In the genomic region with DNA sequence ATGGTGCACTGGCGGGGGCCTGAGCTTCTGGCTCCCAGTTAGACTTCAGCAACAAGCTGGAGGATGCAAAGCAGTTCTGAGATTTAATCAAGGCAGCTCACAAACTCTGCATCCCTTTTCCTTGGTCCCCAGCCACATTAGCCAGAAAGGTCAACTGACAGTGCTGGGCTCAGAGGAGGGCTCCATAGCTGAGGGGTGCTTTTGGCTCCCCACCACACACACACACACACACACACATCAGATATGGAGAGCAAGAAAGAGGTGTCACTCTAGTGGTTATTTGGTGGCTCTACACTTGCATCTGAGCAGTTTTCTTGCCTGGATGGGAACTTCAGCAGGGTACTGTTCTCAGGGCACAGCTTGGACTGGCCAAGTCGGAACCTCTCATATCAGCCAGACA, we compare ENCODE assay signal across 8 mouse cellular contexts. TPM values are rescaled to one million over a fixed set of nuclear protein-coding genes. Genes with fewer than 3 reads are reported as not detected.
DNase-seq lines count a peak whose midpoint lies in the region; ATAC-seq and TF ChIP-seq lines count a peak whose summit lies in the region.

No protein-coding gene starts in this region.

- no peaks in the 10 kb centered on the region for H3K36me3 ChIP-seq in lung, embryonic 14.5 days (ENCODE audit: insufficient read depth)
- 0 out of 2 replicates have a peak, but pooled peaks cover 8% of the 10 kb centered on the region for H3K36me3 ChIP-seq in heart, embryonic 14.5 days (ENCODE audit: control insufficient read depth, insufficient read depth, low read length)
- no peaks in the 10 kb centered on the region for H3K36me3 ChIP-seq in liver, postnatal 0 days (replicated peaks; ENCODE audit: insufficient read depth, low read length)
- H3K36me3 ChIP-seq in stomach, embryonic 15.5 days: no peaks in the 10 kb centered on the region

- no peaks in the 10 kb centered on the region for H3K4me1 ChIP-seq in lung, embryonic 14.5 days (ENCODE audit: insufficient read depth)
- peaks cover 9 to 19% of the 10 kb centered on the region in 2 experiments for H3K4me1 ChIP-seq in heart, embryonic 14.5 days (ENCODE audit: control insufficient read depth in 2 of 2, insufficient read depth in 2 of 2, low read length in 2 of 2)
- no peaks in the 10 kb centered on the region; the same call in 1 of the 2 replicates for H3K4me1 ChIP-seq in liver, postnatal 0 days (ENCODE audit: insufficient read depth)
- H3K4me1 ChIP-seq in stomach, embryonic 15.5 days: 0 out of 2 replicates have a peak, but pooled peaks cover 3% of the 10 kb centered on the region

- H3K9ac ChIP-seq in lung, embryonic 14.5 days: peak overlapping the region; percentile 49
- H3K9ac ChIP-seq in heart, embryonic 14.5 days (ENCODE audit: low read length): peak overlapping the region; percentile 82
- no peak overlapping the region for H3K9ac ChIP-seq in liver, postnatal 0 days (replicated peaks)
- H3K9ac ChIP-seq in stomach, embryonic 15.5 days: peak overlapping the region; percentile 19; the same call in 1 of the 2 replicates

- no peaks in the 10 kb centered on the region for H3K9me3 ChIP-seq in lung, embryonic 14.5 days (ENCODE audit: low read depth, low read length)
- H3K9me3 ChIP-seq in heart, embryonic 14.5 days (ENCODE audit: control insufficient read depth, low read length): no peaks in the 10 kb centered on the region
- H3K9me3 ChIP-seq in liver, postnatal 0 days (ENCODE audit: low read length): no peaks in the 10 kb centered on the region
- H3K9me3 ChIP-seq in stomach, embryonic 15.5 days: no peaks in the 10 kb centered on the region

- WGBS in lung, embryonic 14.5 days: 29% methylated on average over 2 of the region's 2 CpGs
- WGBS in heart, embryonic 14.5 days: 15% methylated on average over 2 of the region's 2 CpGs
- WGBS in liver, postnatal 0 days (ENCODE audit: insufficient replicate concordance): 43% methylated on average over 2 of the region's 2 CpGs
- 22% methylated on average over 2 of the region's 2 CpGs for WGBS in stomach, embryonic 15.5 days

- H3K4me2 ChIP-seq in lung, embryonic 14.5 days: peak overlapping the region; percentile 65
- peak overlapping the region; percentile 83 for H3K4me2 ChIP-seq in heart, embryonic 14.5 days (ENCODE audit: low read length)
- H3K4me2 ChIP-seq in liver, postnatal 0 days (ENCODE audit: low read depth, low read length): peak overlapping the region; percentile 66
- peak overlapping the region; percentile 73 for H3K4me2 ChIP-seq in stomach, embryonic 15.5 days

- DNase-seq in lung, embryonic 14.5 days: peak; percentile 35
- no peak for DNase-seq in lung, postnatal 14 days
- DNase-seq in liver, postnatal 0 days: no peak
- DNase-seq in urinary bladder, adult 18-20 months (ENCODE audit: low spot score in 2 of 2): no peak
- DNase-seq in layer of hippocampus, adult 9-10 months (ENCODE audit: low spot score): no peak
- DNase-seq in right cerebral cortex, postnatal 36 days (ENCODE audit: low spot score in 2 of 2): no peak

- peak; percentile 61; the same call in 1 of the 2 replicates for ATAC-seq in lung, embryonic 14.5 days (ENCODE audit: insufficient read depth)
- ATAC-seq in heart, embryonic 14.5 days (ENCODE audit: insufficient number of reproducible peaks, insufficient read depth, low FRiP score, low read depth): peak; percentile 55
- no peak for ATAC-seq in liver, postnatal 0 days
- ATAC-seq in stomach, embryonic 15.5 days (ENCODE audit: insufficient read depth, low FRiP score, low read depth): peak; percentile 24; the same call in 1 of the 2 replicates

- peak overlapping the region; percentile 25 for H3K27ac ChIP-seq in lung, embryonic 14.5 days (ENCODE audit: low read depth)
- peak overlapping the region; percentile 87 to 90 for H3K27ac ChIP-seq in heart, embryonic 14.5 days (replicated peaks in 1 of 2; ENCODE audit: control insufficient read depth in 1 of 2, insufficient read depth in 1 of 2, low read depth in 2 of 2, low read length in 2 of 2)
- no peak overlapping the region for H3K27ac ChIP-seq in liver, postnatal 0 days (ENCODE audit: low read depth)
- H3K27ac ChIP-seq in stomach, embryonic 15.5 days: peak overlapping the region; percentile 78

- TF ChIP-seq CTCF in lung, embryonic 14.5 days (IDR thresholded peaks at IDR 0.05; ENCODE audit: low read depth): peak; percentile 59
- TF ChIP-seq CTCF in liver, postnatal 0 days (IDR thresholded peaks at IDR 0.05; ENCODE audit: low read depth): 0 out of 2 replicates have a peak, but pooled peaks have one; percentile 18

- no peak for TF ChIP-seq EP300 in liver, postnatal 0 days (IDR thresholded peaks at IDR 0.05; ENCODE audit: low read depth)

- H3K4me3 ChIP-seq in lung, embryonic 14.5 days (ENCODE audit: low read depth, low read length): peak overlapping the region; percentile 39
- peak overlapping the region; percentile 51 to 63 for H3K4me3 ChIP-seq in heart, embryonic 14.5 days (ENCODE audit: control insufficient read depth in 1 of 2, insufficient read depth in 1 of 2, low read depth in 1 of 2, low read length in 2 of 2)
- H3K4me3 ChIP-seq in liver, postnatal 0 days (ENCODE audit: low read depth, low read length): peak overlapping the region; percentile 27; the same call in 1 of the 2 replicates
- H3K4me3 ChIP-seq in stomach, embryonic 15.5 days (replicated peaks): peak overlapping the region; percentile 44

- no peaks in the 10 kb centered on the region for H3K27me3 ChIP-seq in lung, embryonic 14.5 days (ENCODE audit: insufficient read depth, low read length)
- no peaks in the 10 kb centered on the region for H3K27me3 ChIP-seq in heart, embryonic 14.5 days (ENCODE audit: control insufficient read depth, insufficient read depth, low read length)
- peaks cover 13% of the 10 kb centered on the region; the same call in 1 of the 2 replicates for H3K27me3 ChIP-seq in liver, postnatal 0 days (ENCODE audit: insufficient read depth, low read length)
- H3K27me3 ChIP-seq in stomach, embryonic 15.5 days (replicated peaks): no peaks in the 10 kb centered on the region

RNA-seq across cellular contexts. Expression of a gene that starts 0.5 kb away (rescaled TPM):
- polyA plus RNA-seq in lung, embryonic 14.5 days (2014; fragmentation: Nextera tagmentation; extraction: Ambion mirVana): 30.9 and 35.1 TPM in 2 replicates
- polyA plus RNA-seq in heart, embryonic 14.5 days (2014; fragmentation: Nextera tagmentation; extraction: Ambion mirVana): 188 and 196 TPM in 2 replicates
- 2.1 and 4.0 TPM in 2 replicates for polyA plus RNA-seq in liver, postnatal 0 days (2015; fragmentation: Nextera tagmentation; extraction: Ambion mirVana)
- polyA plus RNA-seq in stomach, embryonic 15.5 days (2015; fragmentation: Nextera tagmentation; extraction: Ambion mirVana): 146 and 158 TPM in 2 replicates

RNA-seq across cellular contexts. Expression of a gene that starts 48.6 kb away (rescaled TPM):
- not detected in 2 replicates for polyA plus RNA-seq in lung, embryonic 14.5 days (2014; fragmentation: Nextera tagmentation; extraction: Ambion mirVana)
- polyA plus RNA-seq in heart, embryonic 14.5 days (2014; fragmentation: Nextera tagmentation; extraction: Ambion mirVana): not detected in 2 replicates
- not detected in 2 replicates for polyA plus RNA-seq in liver, postnatal 0 days (2015; fragmentation: Nextera tagmentation; extraction: Ambion mirVana)
- polyA plus RNA-seq in stomach, embryonic 15.5 days (2015; fragmentation: Nextera tagmentation; extraction: Ambion mirVana): not detected in 2 replicates
